Mouse (Mus musculus) midbrain, embryonic 13.5 days (tissue): Measurements from ENCODE around the gene B230118H07Rik. TPM values are rescaled to one million over a fixed set of nuclear protein-coding genes. Genes with fewer than 3 reads are reported as not detected.

Experiments
- ATAC-seq: fragments of 200-750 bp; cut with Nextera tagmentation; 2 replicates; pipeline ENCODE4 v1.8.0; 2017; ENCODE audit warnings: mild to moderate bottlenecking, moderate TSS enrichment, moderate library complexity
- H3K27ac ChIP-seq: fragments of 300-500 bp; sonication (generic); 2 replicates; pipeline ENCODE4 v1.5.1; 2015; ENCODE audit warnings: inconsistent platforms, mild to moderate bottlenecking, moderate library complexity
- H3K27me3 ChIP-seq: fragments of 300-500 bp; sonication (generic); 2 replicates; pipeline ENCODE4 v1.6.1; 2015; ENCODE audit warnings: mild to moderate bottlenecking, inconsistent platforms
- H3K36me3 ChIP-seq: fragments of 300-500 bp; sonication (generic); 2 replicates; pipeline ENCODE4 v1.6.1; 2015; ENCODE audit warnings: mild to moderate bottlenecking, inconsistent platforms
- H3K4me1 ChIP-seq: fragments of 300-500 bp; sonication (generic); replicated peaks from 2 replicates; pipeline ENCODE4 v1.6.1; 2015; ENCODE audit warnings: inconsistent platforms
- H3K4me2 ChIP-seq: fragments of 300-500 bp; sonication (generic); replicated peaks from 2 replicates; pipeline ENCODE4 v1.6.1; 2015; ENCODE audit warnings: moderate library complexity, mild to moderate bottlenecking, inconsistent platforms
- H3K4me3 ChIP-seq: fragments of 300-500 bp; sonication (generic); replicated peaks from 2 replicates; pipeline ENCODE4 v1.5.1; 2015; ENCODE audit warnings: mild to moderate bottlenecking, inconsistent platforms
- H3K9ac ChIP-seq: fragments of 300-500 bp; sonication (generic); replicated peaks from 2 replicates; pipeline ENCODE4 v1.6.1; 2015; ENCODE audit warnings: mild to moderate bottlenecking, inconsistent platforms
- H3K9me3 ChIP-seq: fragments of 300-500 bp; sonication (generic); 2 replicates; pipeline ENCODE4 v1.6.1; 2016; ENCODE audit warnings: mild to moderate bottlenecking, inconsistent platforms
- WGBS: fragments of 180-500 bp; shearing (Covaris S2); methylation state at CpG from one replicate; pipeline ENCODE4 v1.1.7; 2015; 5-methylcytosine and 5-hydroxymethylcytosine counted together
- polyA plus RNA-seq: library from polyadenylated mRNA; unstranded; fragments of >200 nt; fragmentation: Nextera tagmentation; extraction: Ambion mirVana; gene quantifications from 2 replicates; pipeline ENCODE4 v1.2.1, GENCODE M21; 2015

Gene B230118H07Rik
- polyA plus RNA-seq = 51.5 and 52.4 TPM in 2 replicates

GRCm38 (mm10) chr2:101649114-101649671 is at the start of gene B230118H07Rik, which contains the start of gene Rag1:
Gene B230118H07Rik (minus strand): TSS chr2:101649532.
Gene Rag1 (minus strand): TSS chr2:101649501.
- Histone ChIP-seq H3K27ac (no peak within 1 kb of the TSS; the same call in 1 of the 2 replicates), H3K4me3 (no peak within 1 kb of the TSS), H3K36me3 (no peaks in the 10 kb centered on the region), H3K9me3 (no peaks in the 10 kb centered on the region), H3K27me3 (peaks cover 9% of the 10 kb centered on the region; the same call in 1 of the 2 replicates), H3K4me1 (peaks cover 9% of the 10 kb centered on the region), H3K4me2 (no peak within 1 kb of the TSS), H3K9ac (no peak within 1 kb of the TSS)
- no peak for ATAC-seq
- WGBS = 45% methylated on average over 8 of the region's 8 CpGs

DNA sequence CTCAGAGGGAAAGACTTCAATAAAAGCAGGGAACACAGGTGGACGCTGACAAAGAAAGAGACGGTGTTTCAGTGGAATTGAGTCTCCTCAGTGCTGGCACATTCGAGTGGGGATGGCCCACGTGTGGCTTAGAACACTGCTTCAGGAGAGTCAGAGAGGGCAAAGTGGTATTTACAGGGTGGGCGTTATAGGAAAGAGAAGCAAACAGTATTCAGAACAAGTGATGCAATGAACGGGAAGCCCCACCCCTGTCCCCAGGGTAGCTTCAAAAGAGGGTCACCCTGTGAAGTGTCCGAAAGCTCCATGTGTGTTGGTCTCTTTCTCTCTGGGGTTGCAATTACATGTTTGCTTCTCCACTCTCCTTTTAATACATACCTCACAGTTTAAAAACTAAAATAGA is 46.3 kb upstream of the B230118H07Rik start:
- Histone ChIP-seq H3K4me2 (no peak overlapping the region), H3K27ac (no peak overlapping the region), H3K27me3 (no peaks in the 10 kb centered on the region), H3K4me1 (no peaks in the 10 kb centered on the region), H3K36me3 (peaks cover 61% of the 10 kb centered on the region), H3K9me3 (no peaks in the 10 kb centered on the region), H3K4me3 (no peak overlapping the region), H3K9ac (no peak overlapping the region)
- no peak for ATAC-seq
- WGBS = 93% methylated on average over 7 of the region's 7 CpGs

- Histone ChIP-seq H3K27ac (no peak overlapping the region), H3K4me2 (no peak overlapping the region), H3K9ac (no peak overlapping the region), H3K9me3 (no peaks in the 10 kb centered on the region), H3K36me3 (peaks cover 65% of the 10 kb centered on the region), H3K4me1 (no peaks in the 10 kb centered on the region), H3K4me3 (no peak overlapping the region), H3K27me3 (no peaks in the 10 kb centered on the region)
- no peak for ATAC-seq
- 62% methylated on average over 5 of the region's 5 CpGs for WGBS
Measured at GRCm38 (mm10) chr2:101693577-101694215, 44.4 kb upstream of the B230118H07Rik start.

DNA sequence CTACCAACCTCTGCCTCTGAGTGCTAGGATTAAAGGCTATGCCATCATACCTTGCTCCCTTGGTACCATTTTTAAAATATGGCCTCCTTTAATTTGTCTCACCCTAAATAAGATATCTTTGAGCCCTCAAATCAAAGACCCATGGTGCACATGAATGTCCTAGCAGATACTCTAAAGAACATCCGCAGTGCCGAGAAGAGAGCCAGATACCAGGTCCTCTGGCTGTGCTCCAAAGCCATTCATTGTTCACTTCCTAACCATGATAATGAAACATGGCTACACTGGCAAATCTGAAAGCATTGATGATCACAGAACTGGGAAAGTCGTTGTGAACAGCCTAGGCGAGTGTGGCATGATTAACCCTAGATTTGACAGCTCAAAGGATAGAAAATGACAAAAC is 43.7 kb upstream of the B230118H07Rik start:
- ATAC-seq = no peak
- Histone ChIP-seq H3K4me1 (no peaks in the 10 kb centered on the region), H3K36me3 (peaks cover 63% of the 10 kb centered on the region), H3K4me3 (no peak overlapping the region), H3K27ac (no peak overlapping the region), H3K27me3 (no peaks in the 10 kb centered on the region), H3K4me2 (no peak overlapping the region), H3K9me3 (no peaks in the 10 kb centered on the region), H3K9ac (no peak overlapping the region)
- 67% methylated on average over 4 of the region's 4 CpGs for WGBS

DNA sequence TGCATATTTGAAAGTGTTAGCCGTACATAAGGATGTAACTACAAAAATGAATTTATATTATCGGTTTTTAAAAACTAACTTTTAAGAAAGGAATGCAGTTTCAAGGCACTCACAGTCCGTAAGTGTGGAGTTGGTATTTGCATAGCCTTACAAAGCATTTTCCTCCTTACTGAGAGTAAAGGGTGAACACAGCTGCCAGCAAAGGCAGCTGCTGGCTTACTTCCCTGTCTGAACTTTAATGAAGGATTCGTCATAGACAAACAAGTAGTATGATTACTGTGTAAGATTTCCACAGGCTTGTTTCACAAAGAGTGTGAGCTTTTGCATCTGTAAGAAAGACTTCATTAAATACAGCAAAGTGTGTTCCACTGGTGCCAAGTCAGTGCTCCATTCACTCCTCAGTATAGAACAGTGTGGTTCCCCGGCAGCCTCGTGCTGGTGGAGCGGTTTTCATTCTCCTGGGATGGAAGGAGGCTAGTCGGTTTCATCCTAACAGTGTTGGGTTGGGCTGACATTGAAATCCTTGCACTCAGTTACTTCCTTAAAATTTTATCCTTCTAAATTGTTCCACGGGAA is 41.0 kb upstream of the B230118H07Rik start:
- Histone ChIP-seq H3K9me3 (no peaks in the 10 kb centered on the region), H3K27ac (no peak overlapping the region), H3K27me3 (no peaks in the 10 kb centered on the region), H3K4me3 (no peak overlapping the region), H3K9ac (no peak overlapping the region), H3K4me1 (no peaks in the 10 kb centered on the region), H3K36me3 (peaks cover 63% of the 10 kb centered on the region), H3K4me2 (no peak overlapping the region)
- WGBS = 92% methylated on average over 9 of the region's 9 CpGs
- no peak for ATAC-seq

DNA sequence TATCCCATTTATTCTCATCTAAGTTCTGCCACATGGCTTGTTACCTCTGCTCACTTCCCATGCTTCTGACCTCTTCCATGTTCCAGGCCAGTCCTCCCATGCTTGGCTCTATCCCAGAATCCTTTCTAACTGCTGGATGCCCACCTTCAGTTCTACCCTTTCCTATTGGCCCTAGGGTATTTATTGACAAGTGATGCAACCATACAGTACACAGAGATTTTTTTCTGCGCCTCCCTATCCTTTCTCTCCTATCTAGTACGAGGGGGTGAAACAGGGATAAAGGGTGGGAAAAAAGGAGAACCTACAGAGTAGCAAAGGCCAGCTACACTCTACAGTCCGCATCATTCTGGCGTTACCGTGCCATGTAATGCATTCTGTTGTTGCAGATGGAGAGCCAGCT is 38.7 kb upstream of the B230118H07Rik start:
- H3K4me2 ChIP-seq = no peak overlapping the region
- ATAC-seq = no peak
- no peak overlapping the region for H3K27ac ChIP-seq
- H3K27me3 ChIP-seq = no peaks in the 10 kb centered on the region
- H3K9ac ChIP-seq = no peak overlapping the region
- no peaks in the 10 kb centered on the region for H3K4me1 ChIP-seq
- no peak overlapping the region for H3K4me3 ChIP-seq
- peaks cover 74% of the 10 kb centered on the region for H3K36me3 ChIP-seq
- WGBS = 91% methylated on average over 5 of the region's 5 CpGs
- H3K9me3 ChIP-seq = no peaks in the 10 kb centered on the region

DNA sequence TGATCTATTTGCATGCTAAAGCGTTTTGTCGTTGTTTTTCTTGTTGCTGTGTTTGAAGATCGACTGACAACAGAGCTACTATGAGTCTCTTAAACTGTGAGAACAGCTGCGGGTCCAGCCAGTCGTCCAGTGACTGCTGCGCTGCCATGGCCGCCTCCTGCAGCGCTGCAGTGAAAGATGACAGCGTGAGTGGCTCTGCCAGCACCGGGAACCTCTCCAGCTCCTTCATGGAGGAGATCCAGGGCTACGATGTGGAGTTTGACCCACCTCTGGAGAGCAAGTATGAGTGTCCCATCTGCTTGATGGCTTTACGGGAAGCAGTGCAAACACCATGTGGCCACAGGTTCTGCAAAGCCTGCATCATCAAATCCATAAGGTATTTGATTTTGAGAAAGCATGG is 35.1 kb upstream of the B230118H07Rik start:
- H3K4me2 ChIP-seq = no peak overlapping the region
- peaks cover 55% of the 10 kb centered on the region for H3K36me3 ChIP-seq
- no peak overlapping the region for H3K4me3 ChIP-seq
- no peak overlapping the region for H3K27ac ChIP-seq
- WGBS = 95% methylated on average over 12 of the region's 12 CpGs
- peaks cover 13% of the 10 kb centered on the region for H3K4me1 ChIP-seq
- ATAC-seq = no peak
- no peak overlapping the region for H3K9ac ChIP-seq
- no peaks in the 10 kb centered on the region for H3K9me3 ChIP-seq
- no peaks in the 10 kb centered on the region for H3K27me3 ChIP-seq

- H3K4me3 ChIP-seq = peak overlapping the region; percentile 98
- H3K36me3 ChIP-seq = peaks cover 11% of the 10 kb centered on the region
- peak overlapping the region; percentile 92 for H3K9ac ChIP-seq
- H3K9me3 ChIP-seq = no peaks in the 10 kb centered on the region
- H3K4me2 ChIP-seq = peak overlapping the region; percentile 80
- under 1% methylated on average over 15 of the region's 15 CpGs for WGBS
- 0 out of 2 replicates have a peak, but pooled peaks have one; percentile 12 for ATAC-seq
- H3K27me3 ChIP-seq = no peaks in the 10 kb centered on the region
- peaks cover 20% of the 10 kb centered on the region for H3K4me1 ChIP-seq
- no peak overlapping the region for H3K27ac ChIP-seq
Measured at GRCm38 (mm10) chr2:101679164-101679784, 29.9 kb upstream of the B230118H07Rik start.

GRCm38 (mm10) chr2:101678236-101679021 is 29.1 kb upstream of the B230118H07Rik start, which contains the start of gene Traf6:
Gene Traf6 (plus strand): TSS chr2:101678429.
- no peaks in the 10 kb centered on the region for H3K27me3 ChIP-seq
- H3K9ac ChIP-seq = peak within 1 kb of the TSS; percentile 92
- peak; percentile 94 for ATAC-seq
- H3K27ac ChIP-seq = peak within 1 kb of the TSS; percentile 69
- under 1% methylated on average over 68 of the region's 68 CpGs for WGBS
- H3K36me3 ChIP-seq = 0 out of 2 replicates have a peak, but pooled peaks cover 7% of the 10 kb centered on the region
- no peaks in the 10 kb centered on the region for H3K9me3 ChIP-seq
- peak within 1 kb of the TSS; percentile 80 for H3K4me2 ChIP-seq
- H3K4me3 ChIP-seq = peak within 1 kb of the TSS; percentile 98
- H3K4me1 ChIP-seq = peaks cover 20% of the 10 kb centered on the region

DNA sequence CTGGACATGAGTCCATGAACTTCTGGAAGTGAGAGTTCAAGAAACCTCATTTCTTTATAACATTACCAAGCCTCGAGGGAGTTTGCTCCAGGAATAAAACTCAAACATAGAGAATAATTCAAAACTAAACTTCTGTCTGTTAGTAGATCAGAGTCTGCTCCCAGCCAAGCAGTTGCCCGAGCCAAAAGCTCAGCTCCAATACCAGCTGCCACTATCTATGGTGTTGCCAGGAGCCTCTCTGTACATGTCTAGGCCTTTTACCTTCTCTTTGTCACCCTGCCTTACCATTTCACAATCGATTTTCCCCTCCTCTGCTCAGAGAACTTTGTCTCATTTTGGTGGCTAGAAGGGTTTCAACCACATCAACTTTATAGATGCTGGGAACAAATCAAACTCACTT is 24.2 kb upstream of the B230118H07Rik start:
- Histone ChIP-seq H3K4me1 (peaks cover 3% of the 10 kb centered on the region; the same call in 1 of the 2 replicates), H3K36me3 (no peaks in the 10 kb centered on the region), H3K9ac (no peak overlapping the region), H3K27ac (no peak overlapping the region), H3K4me3 (no peak overlapping the region), H3K27me3 (no peaks in the 10 kb centered on the region; the same call in 1 of the 2 replicates), H3K4me2 (no peak overlapping the region), H3K9me3 (no peaks in the 10 kb centered on the region)
- ATAC-seq = no peak
- 84% methylated on average over 3 of the region's 3 CpGs for WGBS

- Histone ChIP-seq H3K27me3 (no peaks in the 10 kb centered on the region; the same call in 1 of the 2 replicates), H3K9ac (no peak overlapping the region), H3K36me3 (no peaks in the 10 kb centered on the region), H3K27ac (no peak overlapping the region), H3K4me2 (no peak overlapping the region), H3K4me3 (no peak overlapping the region), H3K9me3 (no peaks in the 10 kb centered on the region), H3K4me1 (no peaks in the 10 kb centered on the region; the same call in 1 of the 2 replicates)
- no peak for ATAC-seq
- 94% methylated on average over 3 of the region's 3 CpGs for WGBS
Measured at GRCm38 (mm10) chr2:101668751-101669150, 19.4 kb upstream of the B230118H07Rik start.
